Mouse (Mus musculus) hindbrain, postnatal 0 days (tissue): ENCODE measurements around the gene Edem1. TPM values are rescaled to one million over a fixed set of nuclear protein-coding genes. Genes with fewer than 3 reads are reported as not detected.

Experiments
- ATAC-seq: fragments of 200-750 bp; cut with Nextera tagmentation; 2 replicates; pipeline ENCODE4 v1.8.0; 2017; ENCODE audit warnings: mild to moderate bottlenecking, moderate TSS enrichment, moderate library complexity
- DNase-seq: peaks from one replicate; pipeline ENCODE4 v3.0.0-alpha.2; 2015; ENCODE audit warnings: low spot score
- H3K27ac ChIP-seq: fragments of 300-500 bp; sonication (generic); 2 replicates; pipeline ENCODE4 v1.5.1; 2014; ENCODE audit warnings: mild to moderate bottlenecking
- H3K27me3 ChIP-seq: fragments of 300-500 bp; sonication (generic); 2 replicates; pipeline ENCODE4 v1.6.1; 2014; ENCODE audit warnings: low read length, mixed read lengths; ENCODE audit not compliant: insufficient read depth
- H3K36me3 ChIP-seq: fragments of 300-500 bp; sonication (generic); 2 replicates; pipeline ENCODE4 v1.6.1; 2014; ENCODE audit warnings: low read length, mixed read lengths; ENCODE audit not compliant: insufficient read depth
- H3K4me1 ChIP-seq: fragments of 300-500 bp; sonication (generic); 2 replicates; pipeline ENCODE4 v1.6.1; 2014; ENCODE audit warnings: antibody characterized with exemption, low read length, mixed read lengths; ENCODE audit not compliant: insufficient read depth
- H3K4me2 ChIP-seq: fragments of 300-500 bp; sonication (generic); 2 replicates; pipeline ENCODE4 v1.6.1; 2014; ENCODE audit warnings: low read depth, mild to moderate bottlenecking, low read length, moderate library complexity, mixed read lengths
- H3K4me3 ChIP-seq: fragments of 300-500 bp; sonication (generic); 2 replicates; pipeline ENCODE4 v1.5.1; 2014; ENCODE audit warnings: low read length
- H3K9ac ChIP-seq: fragments of 300-500 bp; sonication (generic); replicated peaks from 2 replicates; pipeline ENCODE4 v1.6.1; 2014; ENCODE audit warnings: mild to moderate bottlenecking, low read length, moderate library complexity, mixed read lengths
- H3K9me3 ChIP-seq: fragments of 300-500 bp; sonication (generic); 2 replicates; pipeline ENCODE4 v1.6.1; 2016; ENCODE audit warnings: low read length, mixed read lengths
- CTCF ChIP-seq: IDR thresholded peaks from 2 replicates; pipeline ENCODE4 v1.5.1; 2016; ENCODE audit warnings: antibody characterized with exemption, control low read depth, low read depth
- WGBS: fragments of 180-500 bp; shearing (Covaris S2); extraction: QIAGEN DNeasy Blood & Tissue Kit; methylation state at CpG from one replicate; pipeline ENCODE4 v1.1.7; 2014; 5-methylcytosine and 5-hydroxymethylcytosine counted together
- polyA plus RNA-seq: library from polyadenylated mRNA; unstranded; fragments of >200 nt; fragmentation: Nextera tagmentation; extraction: Ambion mirVana; gene quantifications from 2 replicates; pipeline ENCODE4 v1.2.1, GENCODE M21; 2015
- total RNA-seq: library from RNA; depleted of rRNA; stranded (reverse); fragments of >200 nt; gene quantifications from 2 replicates; pipeline ENCODE4 v1.2.3, GENCODE M21; 2014; rRNA removed

The Edem1 gene
- total and polyA plus RNA-seq, 2 experiments from 2014 or later = 5.0 to 13.4 TPM

- WGBS = 69% methylated on average over 2 of the region's 2 CpGs
- Histone ChIP-seq H3K4me2 (no peak overlapping the region), H3K4me3 (no peak overlapping the region), H3K27me3 (no peaks in the 10 kb centered on the region), H3K4me1 (no peaks in the 10 kb centered on the region), H3K36me3 (no peaks in the 10 kb centered on the region), H3K27ac (no peak overlapping the region), H3K9me3 (no peaks in the 10 kb centered on the region), H3K9ac (no peak overlapping the region)
- no peak for TF ChIP-seq CTCF
- DNase-seq (no peak), ATAC-seq (no peak)
Measured at GRCm38 (mm10) chr6:108899231-108899630, 70.8 kb downstream of the Edem1 start.

GRCm38 (mm10) chr6:108902124-108902523 is 73.7 kb downstream of the Edem1 start:
- no peaks in the 10 kb centered on the region for H3K36me3 ChIP-seq
- H3K27ac ChIP-seq = no peak overlapping the region
- H3K9ac ChIP-seq = no peak overlapping the region
- H3K27me3 ChIP-seq = no peaks in the 10 kb centered on the region
- TF ChIP-seq CTCF = no peak
- ATAC-seq (no peak), DNase-seq (no peak)
- H3K9me3 ChIP-seq = no peaks in the 10 kb centered on the region
- no peaks in the 10 kb centered on the region for H3K4me1 ChIP-seq
- no peak overlapping the region for H3K4me2 ChIP-seq
- H3K4me3 ChIP-seq = no peak overlapping the region

- Histone ChIP-seq H3K9me3 (no peaks in the 10 kb centered on the region), H3K4me3 (no peak overlapping the region), H3K36me3 (no peaks in the 10 kb centered on the region), H3K4me2 (no peak overlapping the region), H3K27me3 (no peaks in the 10 kb centered on the region), H3K4me1 (no peaks in the 10 kb centered on the region), H3K9ac (no peak overlapping the region), H3K27ac (no peak overlapping the region)
- ATAC-seq (no peak), DNase-seq (no peak)
- WGBS = 83% methylated on average over 4 of the region's 4 CpGs
- TF ChIP-seq CTCF = no peak
Measured at GRCm38 (mm10) chr6:108903280-108903679, 74.8 kb downstream of the Edem1 start.

- no peaks in the 10 kb centered on the region for H3K9me3 ChIP-seq
- 49% methylated on average over 1 of the region's 1 CpGs for WGBS
- TF ChIP-seq CTCF = no peak
- DNase-seq (no peak), ATAC-seq (no peak)
- no peaks in the 10 kb centered on the region for H3K4me1 ChIP-seq
- no peaks in the 10 kb centered on the region for H3K27me3 ChIP-seq
- no peak overlapping the region for H3K9ac ChIP-seq
- H3K27ac ChIP-seq = no peak overlapping the region
- no peak overlapping the region for H3K4me2 ChIP-seq
- H3K4me3 ChIP-seq = no peak overlapping the region
- H3K36me3 ChIP-seq = no peaks in the 10 kb centered on the region
Measured at GRCm38 (mm10) chr6:108906539-108906938, 78.1 kb downstream of the Edem1 start.

Other genes with a start within 250 kb of the Edem1 start
- gene Bhlhe40, start 168.0 kb upstream of the Edem1 start, total RNA-seq = 3.8 and 7.7 TPM in 2 replicates
- 6.0 and 6.4 TPM in 2 replicates for gene Bhlhe40, start 168.0 kb upstream of the Edem1 start, polyA plus RNA-seq
- gene Arl8b, start 45.5 kb upstream of the Edem1 start, total RNA-seq = 59.6 and 71.8 TPM in 2 replicates
- 102 and 104 TPM in 2 replicates for gene Arl8b, start 45.5 kb upstream of the Edem1 start, polyA plus RNA-seq